Mouse (Mus musculus): Measurements from ENCODE around the gene Fam219a.

The Fam219a gene

DNA sequence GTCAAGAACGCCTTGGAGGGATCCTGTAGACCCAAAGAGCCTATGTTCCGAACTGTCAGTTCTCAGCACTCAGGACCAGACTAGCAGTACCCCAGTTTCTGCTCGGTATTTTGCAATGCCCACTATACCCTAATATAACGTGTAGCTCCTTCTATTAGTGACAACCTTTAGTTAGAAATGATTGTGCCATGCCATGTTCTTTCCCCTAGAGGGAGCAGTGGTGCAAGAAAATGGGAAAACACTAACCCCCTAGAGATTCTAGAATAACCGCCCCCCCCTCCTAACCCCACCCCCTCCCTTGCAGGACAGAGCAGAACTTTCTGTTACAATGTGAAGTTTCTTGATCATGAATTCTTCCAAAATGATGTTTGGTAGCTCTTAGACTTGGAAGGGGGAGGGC is 65.0 kb downstream of the Fam219a start:
- no peak for DNase-seq (ENCODE audit: low spot score)

DNA sequence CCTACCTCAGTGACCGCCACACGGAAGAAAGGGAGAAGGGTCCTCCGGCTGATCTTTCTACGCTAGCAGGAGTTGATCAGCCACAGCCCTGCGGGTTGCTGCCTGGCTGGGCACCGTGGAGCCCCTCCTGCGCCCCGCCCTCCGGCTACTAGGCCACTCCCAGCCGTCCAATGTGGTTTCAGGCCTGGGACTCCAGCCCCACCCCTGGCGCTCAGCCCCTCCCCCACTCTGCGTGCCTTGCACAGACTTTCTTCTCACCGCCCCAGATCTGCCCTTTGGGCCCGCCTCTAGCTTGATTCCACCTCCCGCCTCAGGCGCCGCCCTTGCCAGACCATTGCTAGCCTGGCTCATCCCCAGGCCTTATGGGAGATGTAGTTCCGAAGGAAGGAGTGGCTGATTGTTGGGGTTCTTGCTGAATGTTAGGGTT is 66.3 kb downstream of the Fam219a start, which contains the start of gene AI464131:
Gene AI464131 (minus strand): TSS at position 91 of the 427 bp plus-strand sequence.
- peak; percentile 79 for DNase-seq (ENCODE audit: low spot score)

DNA sequence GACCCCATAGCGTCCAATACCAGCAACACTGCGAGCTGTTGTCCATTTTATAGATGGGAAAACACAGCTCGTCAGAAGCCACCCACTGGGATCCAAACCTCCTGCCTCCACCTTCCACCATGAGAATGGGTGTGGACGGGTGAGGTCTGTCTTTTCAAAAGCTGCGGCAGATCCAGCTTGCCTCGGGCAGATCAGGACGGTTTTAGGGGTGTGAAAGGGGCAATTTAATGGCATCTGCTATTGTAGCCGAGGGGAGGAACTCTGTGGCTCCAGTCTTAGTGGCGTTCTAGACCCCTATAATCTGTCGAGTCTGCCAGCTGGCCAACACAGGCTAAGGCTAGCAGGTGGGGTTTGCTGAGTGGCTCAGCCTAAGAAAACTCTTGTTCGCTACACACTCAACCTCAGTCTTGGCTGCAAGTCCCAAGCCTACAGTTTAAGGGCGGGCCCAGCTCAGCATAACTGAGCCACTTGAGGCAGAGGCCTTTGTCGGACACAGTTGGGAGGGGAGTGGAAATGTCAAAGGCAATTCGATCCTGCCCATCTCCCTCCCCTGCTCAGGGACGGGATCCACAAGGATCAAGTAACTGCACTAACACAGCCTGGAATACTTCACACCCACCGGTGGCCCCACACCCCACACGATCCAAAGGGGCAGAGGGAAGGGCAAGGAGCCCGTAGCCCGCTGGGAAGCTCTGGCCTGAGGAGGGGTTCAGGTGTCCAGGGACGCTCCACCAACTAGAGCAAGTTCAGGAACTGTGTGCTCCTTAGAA is 67.0 kb downstream of the Fam219a start:
- no peak for DNase-seq (ENCODE audit: low spot score)

DNA sequence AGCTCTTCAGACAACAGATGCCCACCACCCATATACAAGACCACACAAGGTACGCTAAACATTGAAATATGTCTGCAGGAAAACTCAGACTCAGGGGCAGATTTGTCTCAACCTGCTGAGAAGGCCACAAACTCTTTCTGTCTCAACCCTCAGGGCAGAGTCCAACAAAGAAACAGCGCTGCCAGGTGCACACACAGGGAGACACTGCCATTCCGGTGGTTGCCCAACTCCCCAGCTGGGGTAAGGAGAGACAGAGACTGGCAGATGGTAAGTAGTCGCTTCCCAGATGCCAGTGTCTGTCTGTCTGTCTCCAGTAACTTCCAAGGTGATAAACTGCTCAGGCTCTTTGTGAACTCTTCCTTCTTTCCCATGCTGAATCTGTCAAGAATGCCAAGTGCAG is 68.6 kb downstream of the Fam219a start:
- DNase-seq (ENCODE audit: low spot score) = no peak

DNA sequence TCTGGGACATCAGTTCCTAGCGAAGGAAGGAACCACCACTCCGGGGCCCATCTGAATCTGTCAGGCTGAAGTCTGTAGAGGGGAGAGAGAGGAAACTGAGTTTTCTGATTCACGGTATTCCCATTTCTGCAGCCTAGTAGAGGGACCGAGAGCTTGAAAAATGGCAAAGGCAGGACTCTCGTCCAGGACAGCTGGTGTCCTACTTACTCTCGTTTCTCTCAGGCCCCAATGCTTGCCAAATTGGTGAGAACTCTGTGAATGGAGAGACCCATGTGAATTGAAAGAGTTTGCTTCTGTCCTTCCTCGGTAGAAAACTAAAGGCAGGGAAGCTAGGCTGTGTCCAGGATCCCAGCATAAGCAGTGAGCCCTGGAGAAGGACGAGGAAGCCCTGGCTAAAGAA is 69.7 kb downstream of the Fam219a start:
- no peak for DNase-seq (ENCODE audit: low spot score)

DNA sequence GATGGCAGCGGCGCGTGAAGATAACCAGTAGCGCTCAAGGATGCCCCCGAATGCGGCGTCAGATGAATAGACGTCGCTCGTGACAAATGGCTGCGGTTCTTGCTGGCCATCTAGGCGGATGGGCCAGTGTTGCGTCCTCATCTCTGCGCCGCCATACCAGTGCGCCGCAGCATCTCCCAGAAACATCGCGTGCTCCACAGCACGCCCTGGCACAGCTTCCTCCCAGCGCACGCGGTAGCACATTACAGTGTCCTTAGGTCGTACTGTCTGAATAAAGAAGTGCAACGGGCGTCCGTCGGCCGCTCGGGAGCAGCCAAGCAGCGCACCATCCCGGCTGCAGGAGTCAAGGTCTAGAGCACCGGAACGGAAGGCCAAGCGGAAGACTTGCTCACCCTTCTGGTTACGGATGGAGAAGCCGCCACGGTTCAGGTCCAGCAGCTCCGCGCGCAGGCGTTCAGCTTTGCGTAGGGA is 70.4 kb downstream of the Fam219a start:
- DNase-seq (ENCODE audit: low spot score) = no peak

DNA sequence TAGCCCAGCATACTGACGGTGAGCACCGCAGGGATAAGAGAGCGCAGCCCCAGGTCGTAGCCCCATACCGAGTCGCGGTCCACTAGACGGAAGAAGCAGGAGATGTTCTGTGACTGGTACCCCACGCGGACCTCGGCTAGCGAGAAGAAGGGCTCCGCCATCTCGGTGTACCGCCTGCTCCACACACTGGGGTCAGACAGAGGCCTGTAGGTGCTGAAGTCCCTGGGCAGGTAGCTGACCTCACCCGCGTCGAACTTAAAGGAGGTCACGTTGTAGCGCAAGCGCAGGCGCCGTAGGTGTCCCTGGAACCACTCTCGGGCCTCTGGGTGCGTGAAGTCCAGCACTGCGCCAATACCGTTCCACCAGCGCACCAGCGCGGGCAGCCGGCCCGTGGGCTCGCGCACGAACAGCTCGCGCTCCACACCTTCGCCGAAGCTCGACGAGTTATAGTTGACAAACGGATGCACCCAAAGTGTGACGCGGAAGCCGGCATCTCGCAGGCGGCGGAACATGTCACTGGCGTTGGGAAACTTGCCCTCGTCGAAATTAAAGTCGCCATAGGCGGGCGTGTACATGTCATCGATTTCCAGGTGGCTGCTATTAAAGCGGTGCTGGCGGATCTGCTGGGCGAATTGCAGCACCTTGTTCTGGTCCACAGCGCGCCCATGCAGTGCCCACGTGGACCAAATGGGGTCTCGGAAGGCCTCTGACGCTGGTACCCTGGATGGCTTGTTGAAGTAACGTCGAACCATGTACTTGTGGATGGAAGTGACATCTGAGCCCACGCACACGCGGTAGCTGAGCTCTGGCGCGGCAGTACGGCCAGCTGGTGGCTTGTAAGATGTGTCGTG is 71.1 kb downstream of the Fam219a start:
- DNase-seq (ENCODE audit: low spot score) = no peak

DNA sequence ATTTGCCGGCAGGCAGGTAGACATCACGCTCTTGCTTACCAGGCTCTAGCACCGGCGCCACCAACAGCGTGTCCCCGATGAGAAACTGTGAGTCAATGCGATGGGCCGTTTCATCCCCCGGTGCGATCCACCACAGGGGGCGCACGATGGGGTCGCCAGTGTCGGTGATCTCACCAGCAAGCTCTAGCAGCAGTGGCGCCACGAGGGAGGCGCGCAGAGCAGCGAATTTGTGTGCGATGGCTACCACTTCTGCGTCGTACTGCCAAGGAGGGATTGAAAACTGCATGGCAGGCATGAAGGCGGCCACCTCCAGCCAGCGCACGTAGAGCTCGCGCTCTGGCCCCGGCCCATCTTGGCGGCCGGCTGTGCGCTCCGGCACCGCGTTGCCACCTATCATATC is 71.8 kb downstream of the Fam219a start:
- DNase-seq (ENCODE audit: low spot score) = no peak

DNA sequence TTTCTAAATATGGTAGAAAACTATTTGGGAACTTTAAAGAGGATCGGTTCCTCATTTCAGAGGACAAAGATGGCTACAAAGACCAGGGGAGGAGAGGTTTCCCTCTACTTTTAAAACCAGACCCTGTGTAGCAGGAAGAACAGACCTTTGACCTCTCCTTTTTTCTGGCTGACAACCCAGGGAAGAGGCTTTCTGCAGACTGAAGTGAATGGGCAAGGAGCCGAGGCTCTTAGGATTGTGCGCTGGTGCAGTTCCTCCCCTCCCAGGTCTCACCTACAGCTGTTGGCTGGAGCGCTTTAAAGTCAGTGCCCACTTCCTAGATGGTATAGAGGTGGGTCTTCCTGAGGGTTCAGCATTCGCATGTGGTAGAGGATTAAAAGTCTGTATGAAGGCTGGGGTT is 72.3 kb downstream of the Fam219a start:
- DNase-seq (ENCODE audit: low spot score) = no peak

DNA sequence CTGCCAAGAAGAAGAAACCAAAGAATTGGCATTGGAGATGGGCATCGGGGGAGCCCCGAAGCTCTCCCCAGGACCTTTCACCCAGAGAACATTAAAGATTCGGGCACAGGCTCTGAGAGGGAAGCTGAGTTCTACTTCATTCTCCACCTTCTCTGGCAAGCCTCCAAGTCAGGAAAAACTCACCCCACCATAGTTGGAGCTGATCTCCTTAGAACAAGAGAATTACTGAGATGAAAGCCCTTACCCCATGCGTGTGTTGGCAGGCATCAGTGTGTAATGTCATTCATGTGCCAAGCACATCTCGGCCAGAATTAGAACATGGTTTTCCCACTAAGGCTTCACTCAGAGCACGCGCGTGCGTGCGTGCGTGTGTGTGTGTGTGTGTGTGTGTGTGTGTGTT is 73.5 kb downstream of the Fam219a start:
- no peak for DNase-seq (ENCODE audit: low spot score)

DNA sequence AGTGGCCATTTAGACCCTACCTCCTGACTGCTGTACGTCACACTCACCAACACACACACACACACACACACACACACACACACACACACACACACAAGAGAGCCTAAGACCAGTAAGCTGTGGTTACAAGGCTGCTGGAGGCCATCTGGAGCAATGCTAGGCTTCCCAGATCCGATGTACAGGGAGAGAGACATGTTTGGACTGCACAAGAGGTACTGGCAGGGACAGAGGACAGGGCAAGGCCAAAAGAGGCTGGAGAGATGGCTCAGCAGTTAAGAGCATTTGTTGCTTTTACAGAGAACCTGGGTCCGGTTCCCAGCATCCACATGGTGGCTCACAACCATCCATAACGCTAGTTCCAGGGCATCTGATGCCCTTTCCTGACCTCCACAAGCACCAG is 74.3 kb downstream of the Fam219a start:
- DNase-seq (ENCODE audit: low spot score) = no peak

DNA sequence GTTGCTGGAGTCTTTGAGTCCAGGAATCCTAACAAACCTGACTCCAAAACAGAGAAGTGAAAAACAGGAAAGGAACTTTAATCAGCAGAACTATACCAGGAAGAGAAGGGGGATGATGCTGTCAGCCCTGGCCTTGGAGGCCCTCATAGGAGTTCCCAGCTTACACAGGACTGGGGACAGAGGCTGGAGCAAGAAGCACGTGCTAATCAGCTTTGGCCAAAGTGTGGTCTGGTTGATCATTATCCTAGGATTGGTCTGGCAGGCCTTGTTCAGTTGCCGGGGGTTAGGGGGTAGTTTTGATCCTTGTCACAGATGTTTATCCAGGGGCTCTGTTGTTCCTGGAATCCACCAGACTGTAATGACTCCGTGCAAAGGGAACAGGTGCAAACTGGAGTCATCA is 75.0 kb downstream of the Fam219a start:
- DNase-seq (ENCODE audit: low spot score) = no peak

DNA sequence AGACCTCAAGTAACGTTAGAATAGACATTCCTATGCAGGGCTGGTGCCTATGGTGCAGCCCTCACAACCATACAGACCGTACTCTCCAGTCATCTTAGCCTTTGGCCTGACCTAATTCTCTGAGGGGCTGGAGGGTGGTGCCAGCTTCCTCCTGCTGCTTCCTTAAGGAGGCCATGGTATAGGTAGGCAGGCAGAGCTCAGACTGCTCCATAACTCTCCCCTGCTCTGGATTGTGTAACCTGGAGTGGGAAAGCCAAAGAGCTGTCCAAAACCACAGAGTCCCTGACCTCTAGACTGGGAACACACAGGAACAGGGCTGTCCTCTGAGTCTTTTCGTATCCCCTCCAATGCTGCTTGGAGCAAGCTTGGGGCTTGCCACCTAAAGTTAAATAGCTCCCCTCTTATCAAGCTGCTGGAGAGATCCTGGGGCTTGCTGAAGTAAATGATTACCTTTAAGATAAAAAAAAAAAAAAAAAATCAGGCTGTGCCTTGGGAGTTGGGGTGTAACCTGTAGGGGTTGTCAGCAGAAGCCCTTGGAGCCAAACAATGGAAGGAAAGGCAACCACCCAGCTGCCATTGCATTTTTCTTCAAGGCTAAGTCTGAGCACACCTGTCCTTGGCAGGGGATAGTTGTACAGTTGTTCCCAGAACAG is 75.7 kb downstream of the Fam219a start:
- no peak for DNase-seq (ENCODE audit: low spot score)

DNA sequence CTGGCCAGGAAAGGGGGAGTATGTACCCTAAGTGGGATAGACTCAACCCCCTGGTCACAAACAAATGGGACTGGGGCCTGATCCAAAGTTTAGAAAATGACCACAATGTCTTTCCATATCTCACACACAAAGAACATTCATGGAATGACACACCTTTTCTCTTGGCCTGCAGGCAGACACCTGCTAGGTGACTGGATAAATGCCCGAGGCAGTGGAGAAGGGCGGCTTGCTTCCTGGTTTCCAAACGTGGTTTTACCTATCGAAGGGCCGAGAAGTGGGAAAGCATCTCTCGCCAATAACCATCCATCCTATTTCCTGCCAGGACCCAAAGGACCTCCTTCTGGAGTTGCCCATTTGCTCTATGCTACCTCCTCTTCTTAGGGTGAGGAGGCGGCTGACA is 76.4 kb downstream of the Fam219a start:
- no peak for DNase-seq (ENCODE audit: low spot score)

DNA sequence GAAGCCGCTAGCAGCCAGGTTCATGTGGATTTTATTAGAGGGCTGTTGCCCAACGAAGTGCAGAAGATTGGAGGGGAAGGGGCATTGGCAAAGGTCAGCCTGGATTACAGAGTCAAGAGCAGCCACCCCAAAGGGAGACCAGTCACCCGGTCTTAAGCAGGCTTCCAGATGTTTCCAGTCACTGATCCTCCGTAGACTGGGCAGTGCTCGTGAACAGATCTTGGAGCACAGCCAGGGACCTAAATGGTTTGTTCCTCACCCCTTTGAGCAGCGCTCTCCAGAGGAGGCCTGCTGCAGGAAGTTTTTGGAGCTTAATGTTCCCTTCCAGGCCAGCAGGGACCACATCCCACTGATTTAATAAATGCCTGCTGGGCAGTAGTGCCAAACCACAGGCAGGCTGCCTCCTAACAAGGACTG is 87.7 kb downstream of the Fam219a start:
- DNase-seq (ENCODE audit: low spot score) = no peak

DNA sequence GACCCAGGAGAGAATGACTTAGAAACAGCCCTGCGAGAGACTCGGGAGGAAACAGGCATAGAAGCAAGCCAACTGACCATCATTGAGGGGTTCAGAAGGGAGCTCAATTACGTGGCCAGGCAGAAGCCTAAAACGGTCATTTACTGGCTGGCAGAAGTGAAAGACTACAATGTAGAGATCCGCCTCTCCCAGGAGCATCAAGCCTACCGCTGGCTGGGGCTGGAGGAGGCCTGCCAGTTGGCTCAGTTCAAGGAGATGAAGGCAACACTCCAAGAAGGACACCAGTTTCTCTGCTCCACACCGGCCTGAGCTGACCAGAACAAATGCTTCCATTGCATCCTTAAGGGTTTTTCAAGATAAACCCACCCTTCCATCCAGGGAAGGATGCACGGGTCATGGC is 89.1 kb downstream of the Fam219a start:
- DNase-seq (ENCODE audit: low spot score) = no peak

DNA sequence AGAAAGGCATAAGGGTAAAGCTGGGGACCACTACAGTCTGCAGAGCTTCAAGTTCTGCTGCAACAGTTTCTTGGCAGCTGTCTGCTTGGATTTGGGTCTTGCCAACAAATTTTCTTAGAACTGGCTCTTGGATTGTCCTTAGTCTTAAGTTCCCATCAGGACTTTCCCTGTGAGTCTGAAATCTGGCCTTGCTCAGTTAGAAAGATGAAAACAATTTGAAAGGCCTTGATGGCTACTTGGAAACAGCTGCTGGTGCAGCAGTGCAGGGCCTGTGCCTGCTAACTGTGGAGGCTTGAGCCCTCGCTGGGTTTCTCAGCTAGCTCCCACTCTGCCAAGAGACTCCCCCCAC is 89.9 kb downstream of the Fam219a start:
- no peak for DNase-seq (ENCODE audit: low spot score)

DNA sequence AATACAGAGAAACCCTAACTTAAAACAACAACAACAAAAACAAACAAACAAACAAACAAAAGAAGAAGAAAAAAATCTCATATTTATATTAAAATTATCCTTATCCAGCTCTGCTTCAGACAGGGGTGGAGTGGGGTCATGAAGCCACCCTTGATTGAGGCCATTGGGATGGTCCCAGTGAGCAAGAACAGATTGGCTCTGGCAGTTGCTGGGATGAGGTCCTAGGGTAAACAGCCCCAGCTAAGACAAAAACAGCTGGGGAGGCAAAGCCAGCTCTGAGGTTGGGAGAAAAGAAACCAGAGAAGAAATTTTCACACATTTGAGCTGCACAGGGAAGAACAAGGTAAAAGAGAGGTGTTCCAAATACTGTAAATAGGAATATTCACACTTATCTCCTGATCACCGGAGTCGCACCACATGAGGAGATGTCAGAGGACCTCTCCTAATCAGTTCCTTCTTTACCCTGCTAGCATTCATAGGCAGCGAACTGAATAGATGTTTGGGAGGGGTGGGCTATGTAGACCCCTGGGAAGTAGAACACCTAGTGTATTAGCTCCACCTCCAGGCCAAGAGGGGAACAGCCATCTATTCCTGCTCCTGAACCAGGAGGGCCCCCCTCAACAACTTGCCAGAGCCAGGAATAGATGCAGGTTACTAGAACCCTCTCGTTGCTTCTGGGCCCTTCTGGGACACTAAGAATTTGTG is 90.4 kb downstream of the Fam219a start:
- no peak for DNase-seq (ENCODE audit: low spot score)

DNA sequence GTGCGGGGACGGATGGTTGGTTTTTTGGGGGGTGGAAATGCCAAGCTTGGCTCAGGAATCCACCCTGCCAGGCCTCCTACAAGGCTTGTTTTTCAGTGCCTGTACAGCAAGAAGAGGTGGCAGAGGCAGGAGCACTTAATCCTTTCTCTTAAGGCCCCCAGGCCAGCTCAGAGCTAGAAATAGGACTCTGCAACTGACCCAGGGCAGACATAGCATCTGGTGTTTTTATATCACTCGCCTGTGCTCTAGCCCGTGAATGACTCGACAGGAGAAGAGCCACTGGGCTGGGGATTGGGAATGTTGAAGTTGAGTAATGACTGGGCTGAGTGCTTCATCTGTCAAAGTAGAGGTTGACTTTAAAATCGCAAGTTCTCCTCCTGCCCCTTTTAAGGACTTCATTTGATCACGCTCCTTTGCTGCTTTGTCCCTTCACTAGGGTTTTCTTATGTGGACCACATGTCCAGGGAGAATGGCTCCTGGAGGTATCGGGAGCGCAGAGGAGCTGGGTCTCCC is 91.6 kb downstream of the Fam219a start:
- DNase-seq (ENCODE audit: low spot score) = no peak

DNA sequence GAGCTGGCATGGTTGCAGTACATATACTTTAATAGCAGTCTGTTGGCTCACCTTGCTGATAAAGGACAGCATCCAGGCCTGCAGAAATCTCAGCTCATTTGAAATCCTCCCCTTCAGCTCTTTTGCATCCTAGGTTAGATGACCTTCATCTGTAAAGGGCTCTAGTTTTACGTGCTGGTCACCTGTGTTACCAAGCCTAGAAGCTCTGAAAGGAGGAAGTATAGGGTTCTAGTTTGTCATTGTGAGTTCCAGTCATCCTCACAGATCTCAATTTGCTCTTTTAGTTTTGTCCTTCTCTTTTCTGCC is 98.0 kb downstream of the Fam219a start:
- DNase-seq (ENCODE audit: low spot score) = no peak

DNA sequence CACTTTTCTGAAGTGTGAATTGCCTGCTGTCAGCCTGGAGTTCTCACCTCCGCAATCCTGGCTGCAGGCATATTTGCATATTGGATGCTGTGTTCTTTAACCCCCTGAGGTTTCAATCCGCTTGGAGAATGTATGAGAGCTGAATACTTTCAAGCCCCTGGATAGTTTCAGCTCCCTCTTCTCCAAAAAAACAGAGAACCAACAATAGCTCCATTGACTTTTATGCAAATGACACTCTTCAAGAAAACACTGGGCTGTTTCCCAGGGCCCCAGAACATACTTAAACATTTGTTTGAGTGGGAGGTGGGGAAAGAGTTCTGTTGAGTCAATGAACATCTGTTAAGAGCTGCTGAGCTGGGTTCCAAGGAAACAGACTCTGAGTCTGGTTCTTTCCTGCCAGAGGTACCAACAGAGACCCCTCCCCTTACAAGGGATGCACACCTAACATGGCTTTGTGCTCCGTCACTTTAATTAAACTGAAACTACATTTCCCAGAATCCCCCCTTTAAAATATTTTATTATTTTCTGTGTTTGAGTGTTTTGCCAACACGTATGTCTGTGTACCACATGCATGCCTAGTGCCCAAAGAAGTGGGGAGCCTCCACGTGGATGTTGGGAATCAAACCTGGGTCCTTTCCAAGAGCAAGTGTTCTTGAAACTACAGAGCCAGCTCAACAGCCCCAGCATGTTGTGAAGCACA is 98.5 kb downstream of the Fam219a start:
- no peak for DNase-seq (ENCODE audit: low spot score)
